Mouse (Mus musculus): ENCODE results near the gene Mat2a.

DNA sequence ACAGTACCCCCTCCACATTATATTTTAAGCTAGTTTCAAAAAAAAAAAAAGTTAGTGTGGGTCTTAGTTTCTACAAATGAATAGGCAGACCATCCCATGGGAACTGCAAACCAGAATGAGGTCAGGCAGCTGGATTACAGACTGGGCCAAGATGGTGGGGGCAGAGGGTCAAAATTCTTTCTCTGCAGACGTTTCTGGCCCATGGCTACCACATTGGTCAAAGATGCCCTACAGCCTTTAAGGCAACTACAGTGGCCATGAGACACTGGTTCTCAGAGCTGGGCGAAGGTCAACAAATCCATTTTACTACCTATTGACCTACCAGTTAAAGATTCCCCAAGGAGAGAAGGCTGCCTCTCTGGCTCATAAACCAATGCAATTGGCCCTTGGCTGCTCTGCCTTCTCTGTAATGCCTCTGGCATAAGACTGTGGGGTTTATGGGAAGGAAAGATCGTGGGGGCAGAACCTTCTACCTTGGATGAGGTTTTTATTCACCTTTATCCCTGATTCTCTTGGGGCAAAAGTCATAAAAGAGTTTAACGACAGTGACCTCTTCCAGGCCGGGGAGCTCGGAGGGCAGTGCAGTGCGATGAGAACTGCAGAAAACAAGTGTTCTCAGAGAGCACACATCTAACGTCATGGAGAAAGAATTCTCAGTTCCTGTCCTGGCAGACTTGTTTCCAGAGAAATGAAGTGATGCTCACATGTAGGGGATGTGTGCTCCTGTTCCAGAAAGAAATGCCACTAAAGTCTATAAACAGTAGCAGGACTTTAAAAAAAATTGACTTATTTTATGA is 26.2 kb upstream of the Mat2a start:
- TF ChIP-seq CTCF (IDR thresholded peaks at IDR 0.05; ENCODE audit: borderline replicate concordance, control insufficient read depth, extremely low read depth, insufficient read depth, low read length, poor library complexity): no peak
- TF ChIP-seq POLR2A (IDR thresholded peaks at IDR 0.05; ENCODE audit: control insufficient read depth, extremely low read depth, insufficient read depth, low read length, poor library complexity): no peak
